Mouse (Mus musculus) midbrain, postnatal 0 days (tissue): ENCODE data around the gene Nphp4. TPM values are rescaled to one million over a fixed set of nuclear protein-coding genes. Genes with fewer than 3 reads are reported as not detected.

Source experiments
- ATAC-seq: fragments of 200-750 bp; cut with Nextera tagmentation; 2 replicates; pipeline ENCODE4 v1.8.0; 2017; ENCODE audit warnings: moderate number of reproducible peaks, mild to moderate bottlenecking, moderate TSS enrichment, moderate library complexity; ENCODE audit not compliant: low FRiP score
- DNase-seq: peaks from one replicate; pipeline ENCODE4 v3.0.0-alpha.2; 2015; ENCODE audit warnings: low spot score
- H3K27ac ChIP-seq: fragments of 300-500 bp; sonication (generic); 2 replicates; pipeline ENCODE4 v1.5.1; 2014; ENCODE audit warnings: low read depth, mild to moderate bottlenecking, low read length, mixed read lengths
- H3K27me3 ChIP-seq: fragments of 300-500 bp; sonication (generic); 2 replicates; pipeline ENCODE4 v1.6.1; 2014; ENCODE audit warnings: low read length, control low read depth, mixed read lengths; ENCODE audit not compliant: insufficient read depth
- H3K36me3 ChIP-seq: fragments of 300-500 bp; sonication (generic); 2 replicates; pipeline ENCODE4 v1.6.1; 2014; ENCODE audit warnings: low read length, control low read depth, mixed read lengths; ENCODE audit not compliant: insufficient read depth
- H3K4me1 ChIP-seq: fragments of 300-500 bp; sonication (generic); 2 replicates; pipeline ENCODE4 v1.6.1; 2014; ENCODE audit warnings: mild to moderate bottlenecking, control low read depth, antibody characterized with exemption, low read length, mixed read lengths; ENCODE audit not compliant: insufficient read depth
- H3K4me2 ChIP-seq: fragments of 300-500 bp; sonication (generic); 2 replicates; pipeline ENCODE4 v1.6.1; 2014; ENCODE audit warnings: low read depth, mild to moderate bottlenecking, low read length, mixed read lengths; ENCODE audit not compliant: poor library complexity, severe bottlenecking
- H3K4me3 ChIP-seq: fragments of 300-500 bp; sonication (generic); 2 replicates; pipeline ENCODE4 v1.5.1; 2014; ENCODE audit warnings: low read depth, mild to moderate bottlenecking, low read length, moderate library complexity
- H3K9ac ChIP-seq: fragments of 300-500 bp; sonication (generic); replicated peaks from 2 replicates; pipeline ENCODE4 v1.6.1; 2014; ENCODE audit warnings: mild to moderate bottlenecking, low read length, moderate library complexity, mixed read lengths; ENCODE audit not compliant: poor library complexity, severe bottlenecking
- H3K9me3 ChIP-seq: fragments of 300-500 bp; sonication (generic); 2 replicates; pipeline ENCODE4 v1.6.1; 2016; ENCODE audit warnings: low read length, control low read depth
- CTCF ChIP-seq: IDR thresholded peaks from 2 replicates; pipeline ENCODE4 v1.5.1; 2016; ENCODE audit warnings: antibody characterized with exemption, mild to moderate bottlenecking
- WGBS: fragments of 180-500 bp; shearing (Covaris S2); extraction: QIAGEN DNeasy Blood & Tissue Kit; methylation state at CpG from one replicate; pipeline ENCODE4 v1.1.7; 2014; 5-methylcytosine and 5-hydroxymethylcytosine counted together
- polyA plus RNA-seq: library from polyadenylated mRNA; unstranded; fragments of >200 nt; fragmentation: Nextera tagmentation; extraction: Ambion mirVana; gene quantifications from 2 replicates; pipeline ENCODE4 v1.2.1, GENCODE M21; 2015
- total RNA-seq: library from RNA; depleted of rRNA; stranded (reverse); fragments of >200 nt; gene quantifications from 2 replicates; pipeline ENCODE4 v1.2.3, GENCODE M21; 2014; rRNA removed

Gene Nphp4
- total and polyA plus RNA-seq, 2 experiments from 2014 or later, result 4.8 to 12.1 TPM

- no peak overlapping the region for H3K4me3 ChIP-seq
- no peak overlapping the region for H3K9ac ChIP-seq
- H3K9me3 ChIP-seq, result no peaks in the 10 kb centered on the region
- no peaks in the 10 kb centered on the region; the same call in 1 of the 2 replicates for H3K4me1 ChIP-seq
- H3K4me2 ChIP-seq, result no peak overlapping the region
- DNase-seq, result no peak
- WGBS, result 44% methylated on average over 4 of the region's 4 CpGs
- no peaks in the 10 kb centered on the region for H3K27me3 ChIP-seq
- ATAC-seq, result no peak
- no peak for TF ChIP-seq CTCF
- H3K27ac ChIP-seq, result no peak overlapping the region
- H3K36me3 ChIP-seq, result no peaks in the 10 kb centered on the region
Observed at GRCm38 (mm10) chr4:152586175-152586574, 109.7 kb downstream of the Nphp4 start.

GRCm38 (mm10) chr4:152604285-152604684 is 127.8 kb downstream of the Nphp4 start:
- H3K36me3 ChIP-seq, result no peaks in the 10 kb centered on the region
- H3K4me2 ChIP-seq, result no peak overlapping the region
- 42% methylated on average over 5 of the region's 5 CpGs for WGBS
- no peak overlapping the region for H3K9ac ChIP-seq
- no peak overlapping the region for H3K4me3 ChIP-seq
- no peak overlapping the region for H3K27ac ChIP-seq
- DNase-seq (no peak), ATAC-seq (no peak)
- TF ChIP-seq CTCF, result no peak
- 0 out of 2 replicates have a peak, but pooled peaks cover 3% of the 10 kb centered on the region for H3K4me1 ChIP-seq
- H3K27me3 ChIP-seq, result no peaks in the 10 kb centered on the region
- no peaks in the 10 kb centered on the region for H3K9me3 ChIP-seq

- Histone ChIP-seq H3K27ac (no peak overlapping the region), H3K9ac (no peak overlapping the region), H3K36me3 (no peaks in the 10 kb centered on the region), H3K4me3 (no peak overlapping the region), H3K9me3 (no peaks in the 10 kb centered on the region), H3K27me3 (no peaks in the 10 kb centered on the region), H3K4me2 (no peak overlapping the region), H3K4me1 (0 out of 2 replicates have a peak, but pooled peaks cover 2% of the 10 kb centered on the region)
- DNase-seq (no peak), ATAC-seq (no peak)
- no peak for TF ChIP-seq CTCF
- WGBS, result 81% methylated on average over 2 of the region's 2 CpGs
Observed at GRCm38 (mm10) chr4:152609196-152609595, 132.7 kb downstream of the Nphp4 start.

GRCm38 (mm10) chr4:152610026-152610425 is 133.5 kb downstream of the Nphp4 start:
- H3K4me1 ChIP-seq, result no peaks in the 10 kb centered on the region
- no peak overlapping the region for H3K4me2 ChIP-seq
- H3K4me3 ChIP-seq, result no peak overlapping the region
- DNase-seq (no peak), ATAC-seq (no peak)
- no peak overlapping the region for H3K27ac ChIP-seq
- H3K9me3 ChIP-seq, result no peaks in the 10 kb centered on the region
- no peaks in the 10 kb centered on the region for H3K36me3 ChIP-seq
- TF ChIP-seq CTCF, result no peak
- no peak overlapping the region for H3K9ac ChIP-seq
- WGBS, result 89% methylated on average over 9 of the region's 9 CpGs
- H3K27me3 ChIP-seq, result no peaks in the 10 kb centered on the region

Other genes with a start within 250 kb of the Nphp4 start
- 138 and 149 TPM in 2 replicates for gene Gpr153, start 202.5 kb upstream of the Nphp4 start, total RNA-seq
- gene Gpr153, start 202.5 kb upstream of the Nphp4 start, polyA plus RNA-seq, result 20.1 and 21.2 TPM in 2 replicates
- gene Hes3, start 185.0 kb upstream of the Nphp4 start, total RNA-seq, result not detected in 2 replicates
- gene Hes3, start 185.0 kb upstream of the Nphp4 start, polyA plus RNA-seq, result 0.19 and 0.36 TPM in 2 replicates
- 34.6 and 38.9 TPM in 2 replicates for gene Icmt, start 179.5 kb upstream of the Nphp4 start, total RNA-seq
- 15.7 and 17.9 TPM in 2 replicates for gene Icmt, start 179.5 kb upstream of the Nphp4 start, polyA plus RNA-seq
- 7.6 and 15.2 TPM in 2 replicates for gene Rnf207, start 157.7 kb upstream of the Nphp4 start, total RNA-seq
- 7.2 and 8.8 TPM in 2 replicates for gene Rnf207, start 157.7 kb upstream of the Nphp4 start, polyA plus RNA-seq
- gene Rpl22, start 151.0 kb upstream of the Nphp4 start, total RNA-seq, result 177 and 203 TPM in 2 replicates
- 125 and 148 TPM in 2 replicates for gene Rpl22, start 151.0 kb upstream of the Nphp4 start, polyA plus RNA-seq
- gene Chd5, start 138.1 kb upstream of the Nphp4 start, total RNA-seq, result 95.0 and 98.6 TPM in 2 replicates
- 77.6 and 107 TPM in 2 replicates for gene Chd5, start 138.1 kb upstream of the Nphp4 start, polyA plus RNA-seq
- gene Kcnab2, start 1.2 kb downstream of the Nphp4 start, total RNA-seq, result 51.5 and 66.9 TPM in 2 replicates
- 30.2 and 34.8 TPM in 2 replicates for gene Kcnab2, start 1.2 kb downstream of the Nphp4 start, polyA plus RNA-seq